Mouse (Mus musculus): ENCODE data around the gene Poc1a. TPM values are rescaled to one million over a fixed set of nuclear protein-coding genes. Genes with fewer than 3 reads are reported as not detected.
A peak's percentile ranks its signal among the peaks of the same experiment; 100 is the strongest.

The Poc1a gene
- polyA plus RNA-seq, 1 experiment from 2014 or later: 23.8 TPM

DNA sequence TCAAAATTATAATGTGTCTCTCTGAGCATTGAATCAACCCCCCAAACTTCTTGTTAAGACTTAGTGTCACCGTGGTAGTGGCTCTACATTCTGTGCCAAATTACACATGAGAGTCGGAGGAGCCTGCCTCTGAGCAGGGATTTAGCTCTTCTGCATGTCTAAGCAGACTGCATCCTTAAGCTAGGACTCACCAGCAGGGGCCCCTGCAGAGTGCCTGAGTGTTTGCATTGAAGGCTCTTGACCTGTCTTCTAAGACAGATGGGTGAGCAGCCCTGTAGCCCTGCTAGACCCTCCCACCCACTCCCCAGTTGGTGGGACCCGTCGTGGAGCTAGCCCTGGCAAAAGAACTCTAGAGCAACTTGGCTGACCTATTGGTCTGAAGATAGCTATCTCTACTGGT is 6.3 kb downstream of the Poc1a start:
- no peaks in the 10 kb centered on the region for H3K27me3 ChIP-seq
- no peaks in the 10 kb centered on the region for H3K9me3 ChIP-seq
- no peak overlapping the region for H3K27ac ChIP-seq
- no peak overlapping the region for H3K4me3 ChIP-seq
- peaks cover under 1% of the 10 kb centered on the region for H3K4me1 ChIP-seq
- 71% methylated on average over 4 of the region's 4 CpGs for WGBS
- no peak overlapping the region for H3K4me2 ChIP-seq (replicated peaks)
- H3K36me3 ChIP-seq: peaks cover 57% of the 10 kb centered on the region
- no peak overlapping the region for H3K9ac ChIP-seq
- no peak for ATAC-seq (ENCODE audit: low FRiP score, low read depth)

- Histone ChIP-seq H3K36me3 (peaks cover 56% of the 10 kb centered on the region), H3K27me3 (no peaks in the 10 kb centered on the region), H3K4me3 (no peak overlapping the region), H3K4me2 (replicated peaks) (no peak overlapping the region), H3K27ac (no peak overlapping the region), H3K4me1 (no peaks in the 10 kb centered on the region), H3K9ac (no peak overlapping the region), H3K9me3 (no peaks in the 10 kb centered on the region)
- ATAC-seq (ENCODE audit: low FRiP score, low read depth): peak; percentile 80
- whole genome bisulfite sequencing: 23% methylated on average over 3 of the region's 3 CpGs
These were observed 8.0 kb downstream of the Poc1a start for GRCm38 (mm10) chr9:106288864-106289263.

DNA sequence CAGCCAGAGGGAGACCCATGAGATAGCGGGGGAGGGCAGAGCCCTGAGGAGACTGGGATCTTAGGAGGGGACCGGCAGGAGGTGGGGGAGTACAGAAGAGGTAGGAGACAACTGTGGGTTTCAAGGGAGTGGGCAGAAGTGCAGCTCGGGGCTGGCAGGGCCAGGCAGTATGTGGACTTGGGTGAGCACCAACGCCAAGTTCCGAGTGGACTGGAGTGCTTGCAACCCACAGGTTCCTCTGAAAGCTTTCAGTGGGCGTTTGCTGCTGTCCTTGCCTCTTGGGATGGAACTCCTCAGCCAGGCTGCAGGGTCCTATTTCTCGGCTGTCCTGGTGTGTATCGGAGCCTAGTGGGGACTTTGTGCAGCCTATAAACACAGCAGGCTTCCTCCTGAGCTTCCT is 9.0 kb downstream of the Poc1a start:
- Histone ChIP-seq H3K4me3 (no peak overlapping the region), H3K27ac (no peak overlapping the region), H3K27me3 (no peaks in the 10 kb centered on the region), H3K9me3 (no peaks in the 10 kb centered on the region), H3K4me1 (no peaks in the 10 kb centered on the region), H3K36me3 (peaks cover 60% of the 10 kb centered on the region), H3K9ac (no peak overlapping the region), H3K4me2 (replicated peaks) (no peak overlapping the region)
- 84% methylated on average over 8 of the region's 8 CpGs for WGBS
- ATAC-seq (ENCODE audit: low FRiP score, low read depth): no peak

- no peaks in the 10 kb centered on the region for H3K4me1 ChIP-seq
- no peaks in the 10 kb centered on the region for H3K27me3 ChIP-seq
- no peak overlapping the region for H3K27ac ChIP-seq
- H3K36me3 ChIP-seq: peaks cover 62% of the 10 kb centered on the region
- no peak for ATAC-seq (ENCODE audit: low FRiP score, low read depth)
- no peak overlapping the region for H3K4me3 ChIP-seq
- H3K9me3 ChIP-seq: no peaks in the 10 kb centered on the region
- WGBS: 85% methylated on average over 17 of the region's 17 CpGs
- H3K9ac ChIP-seq: no peak overlapping the region
- H3K4me2 ChIP-seq (replicated peaks): no peak overlapping the region
These were observed 9.8 kb downstream of the Poc1a start for GRCm38 (mm10) chr9:106290636-106291122.

GRCm38 (mm10) chr9:106293569-106294156 is 12.8 kb downstream of the Poc1a start:
- ATAC-seq (ENCODE audit: low FRiP score, low read depth): no peak
- no peak overlapping the region for H3K4me3 ChIP-seq
- whole genome bisulfite sequencing: 88% methylated on average over 14 of the region's 14 CpGs
- H3K4me1 ChIP-seq: no peaks in the 10 kb centered on the region
- no peaks in the 10 kb centered on the region for H3K9me3 ChIP-seq
- H3K36me3 ChIP-seq: peaks cover 57% of the 10 kb centered on the region
- H3K9ac ChIP-seq: no peak overlapping the region
- no peak overlapping the region for H3K4me2 ChIP-seq (replicated peaks)
- H3K27ac ChIP-seq: no peak overlapping the region
- no peaks in the 10 kb centered on the region for H3K27me3 ChIP-seq

DNA sequence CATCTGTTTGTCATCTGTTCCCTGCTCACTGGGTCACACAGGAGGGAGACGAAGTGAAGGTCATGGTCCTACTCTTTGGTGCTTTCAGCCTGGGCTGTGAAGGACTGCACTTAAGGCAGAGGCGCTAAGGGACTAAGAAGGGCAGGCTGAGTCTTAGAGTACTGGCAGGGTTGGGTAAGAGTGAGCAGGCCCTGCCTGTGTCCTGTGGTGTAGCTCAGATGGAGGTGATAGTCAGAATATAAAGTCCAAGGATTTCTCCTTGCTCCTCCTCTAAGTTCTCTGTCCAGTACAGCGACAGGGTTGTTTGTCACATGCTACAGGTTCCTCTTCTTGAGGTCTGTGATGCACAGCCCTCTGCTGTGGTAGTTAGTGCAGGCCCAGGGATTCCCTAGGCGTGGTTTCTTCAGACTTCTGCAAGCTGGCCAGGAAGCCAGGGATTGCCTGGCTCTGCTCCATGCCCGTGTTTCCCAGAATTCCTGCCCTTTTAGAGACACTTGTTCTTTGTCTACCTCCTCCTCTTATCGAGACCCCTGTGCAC is 15.8 kb downstream of the Poc1a start:
- WGBS: 85% methylated on average over 6 of the region's 6 CpGs
- Histone ChIP-seq H3K9me3 (no peaks in the 10 kb centered on the region), H3K4me3 (no peak overlapping the region), H3K27ac (no peak overlapping the region), H3K4me1 (peaks cover 7% of the 10 kb centered on the region; the same call in 1 of the 2 replicates), H3K36me3 (peaks cover 45% of the 10 kb centered on the region), H3K27me3 (no peaks in the 10 kb centered on the region), H3K9ac (no peak overlapping the region), H3K4me2 (replicated peaks) (no peak overlapping the region)
- ATAC-seq (ENCODE audit: low FRiP score, low read depth): no peak

- Histone ChIP-seq H3K4me1 (peaks cover 7% of the 10 kb centered on the region; the same call in 1 of the 2 replicates), H3K4me2 (replicated peaks) (no peak overlapping the region), H3K9me3 (no peaks in the 10 kb centered on the region), H3K4me3 (no peak overlapping the region), H3K27ac (no peak overlapping the region; the same call in 1 of the 2 replicates), H3K9ac (no peak overlapping the region), H3K36me3 (peaks cover 30% of the 10 kb centered on the region), H3K27me3 (no peaks in the 10 kb centered on the region)
- 69% methylated on average over 20 of the region's 20 CpGs for WGBS
- no peak for ATAC-seq (ENCODE audit: low FRiP score, low read depth)
These were observed 19.4 kb downstream of the Poc1a start for GRCm38 (mm10) chr9:106300176-106300803.

DNA sequence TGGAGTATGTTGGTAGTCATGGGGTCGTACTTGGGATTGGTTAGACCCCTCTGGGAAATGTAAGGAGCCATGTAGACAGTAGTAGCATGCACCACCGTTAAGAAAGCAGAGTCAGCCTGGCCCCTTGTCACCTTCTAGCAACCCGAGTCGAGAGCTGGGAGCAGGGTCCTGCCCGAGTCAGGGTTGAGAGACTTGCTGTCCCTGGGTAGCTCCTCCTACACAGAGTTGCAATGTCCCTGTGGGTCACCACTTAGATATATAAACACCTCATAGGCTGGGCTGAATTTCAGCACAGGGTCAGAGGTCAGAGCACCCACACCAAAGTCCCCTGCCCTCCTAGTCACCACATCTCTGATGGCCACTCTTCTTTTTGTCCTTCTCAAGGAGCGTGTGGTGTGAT is 20.1 kb downstream of the Poc1a start:
- ATAC-seq (ENCODE audit: low FRiP score, low read depth): no peak
- Histone ChIP-seq H3K27ac (no peak overlapping the region), H3K4me3 (no peak overlapping the region), H3K4me1 (peaks cover 7% of the 10 kb centered on the region; the same call in 1 of the 2 replicates), H3K9me3 (no peaks in the 10 kb centered on the region), H3K27me3 (no peaks in the 10 kb centered on the region), H3K36me3 (peaks cover 23% of the 10 kb centered on the region; the same call in 1 of the 2 replicates), H3K4me2 (replicated peaks) (no peak overlapping the region), H3K9ac (0 out of 2 replicates have a peak overlapping the region, but pooled peaks have one; percentile 25)
- 67% methylated on average over 6 of the region's 6 CpGs for WGBS

GRCm38 (mm10) chr9:106301446-106302080 is 20.7 kb downstream of the Poc1a start:
- H3K4me1 ChIP-seq: peaks cover 7% of the 10 kb centered on the region; the same call in 1 of the 2 replicates
- peaks cover 19% of the 10 kb centered on the region; the same call in 1 of the 2 replicates for H3K36me3 ChIP-seq
- H3K9me3 ChIP-seq: no peaks in the 10 kb centered on the region
- H3K9ac ChIP-seq: peak overlapping the region; percentile 25; the same call in 1 of the 2 replicates
- no peak overlapping the region for H3K4me3 ChIP-seq
- no peak overlapping the region for H3K27ac ChIP-seq
- 67% methylated on average over 11 of the region's 11 CpGs for WGBS
- ATAC-seq (ENCODE audit: low FRiP score, low read depth): no peak
- H3K4me2 ChIP-seq (replicated peaks): no peak overlapping the region
- H3K27me3 ChIP-seq: no peaks in the 10 kb centered on the region

GRCm38 (mm10) chr9:106302446-106303150 is 21.7 kb downstream of the Poc1a start:
- H3K36me3 ChIP-seq: peaks cover 12% of the 10 kb centered on the region; the same call in 1 of the 2 replicates
- H3K4me3 ChIP-seq: no peak overlapping the region
- H3K9ac ChIP-seq: no peak overlapping the region
- peaks cover 7% of the 10 kb centered on the region; the same call in 1 of the 2 replicates for H3K4me1 ChIP-seq
- 83% methylated on average over 16 of the region's 16 CpGs for WGBS
- H3K27ac ChIP-seq: no peak overlapping the region; the same call in 1 of the 2 replicates
- H3K4me2 ChIP-seq (replicated peaks): no peak overlapping the region
- no peak for ATAC-seq (ENCODE audit: low FRiP score, low read depth)
- no peaks in the 10 kb centered on the region for H3K9me3 ChIP-seq
- no peaks in the 10 kb centered on the region for H3K27me3 ChIP-seq

GRCm38 (mm10) chr9:106303460-106303960 is 22.6 kb downstream of the Poc1a start:
- Histone ChIP-seq H3K36me3 (peaks cover 6% of the 10 kb centered on the region; the same call in 1 of the 2 replicates), H3K4me2 (replicated peaks) (no peak overlapping the region), H3K9me3 (no peaks in the 10 kb centered on the region), H3K9ac (no peak overlapping the region), H3K27me3 (no peaks in the 10 kb centered on the region), H3K4me3 (no peak overlapping the region), H3K4me1 (peaks cover 7% of the 10 kb centered on the region; the same call in 1 of the 2 replicates), H3K27ac (no peak overlapping the region)
- WGBS: 93% methylated on average over 6 of the region's 6 CpGs
- no peak for ATAC-seq (ENCODE audit: low FRiP score, low read depth)

Measured in limb, embryonic 13.5 days (tissue).